Mouse (Mus musculus) liver, adult (tissue): ENCODE data around the gene Ncmap.

Source experiments
- GATA4 ChIP-seq: IDR thresholded peaks from 2 replicates; pipeline ENCODE4 v1.6.1; 2014; ENCODE audit warnings: mild to moderate bottlenecking, low read length; ENCODE audit not compliant: insufficient replicate concordance

Gene Ncmap

GRCm38 (mm10) chr4:135413491-135413890 lies 15.5 kb upstream of the Ncmap start:
- no peak for TF ChIP-seq GATA4

- no peak for TF ChIP-seq GATA4
Observed at GRCm38 (mm10) chr4:135411633-135412032, 13.6 kb upstream of the Ncmap start.

GRCm38 (mm10) chr4:135406180-135406579 lies 8.2 kb upstream of the Ncmap start:
- TF ChIP-seq GATA4 = no peak

- no peak for TF ChIP-seq GATA4
Observed at GRCm38 (mm10) chr4:135404916-135405315, 6.9 kb upstream of the Ncmap start.

- TF ChIP-seq GATA4 = no peak
Observed at GRCm38 (mm10) chr4:135404048-135404447, 6.0 kb upstream of the Ncmap start.

GRCm38 (mm10) chr4:135401881-135402280 lies 3.9 kb upstream of the Ncmap start:
- no peak for TF ChIP-seq GATA4

- TF ChIP-seq GATA4 = no peak
Observed at GRCm38 (mm10) chr4:135397551-135397950, 476 bp downstream of the Ncmap start.

GRCm38 (mm10) chr4:135396303-135396702 lies 1.7 kb downstream of the Ncmap start:
- no peak for TF ChIP-seq GATA4

GRCm38 (mm10) chr4:135395375-135395774 lies 2.7 kb downstream of the Ncmap start:
- no peak for TF ChIP-seq GATA4

- no peak for TF ChIP-seq GATA4
Observed at GRCm38 (mm10) chr4:135394666-135395065, 3.4 kb downstream of the Ncmap start.

- no peak for TF ChIP-seq GATA4
Observed at GRCm38 (mm10) chr4:135393381-135393780, 4.6 kb downstream of the Ncmap start.

GRCm38 (mm10) chr4:135392801-135393200 lies 5.2 kb downstream of the Ncmap start:
- TF ChIP-seq GATA4 = no peak

- TF ChIP-seq GATA4 = no peak
Observed at GRCm38 (mm10) chr4:135391014-135391413, 7.0 kb downstream of the Ncmap start.

GRCm38 (mm10) chr4:135385614-135386013 lies 12.4 kb downstream of the Ncmap start:
- no peak for TF ChIP-seq GATA4

GRCm38 (mm10) chr4:135382316-135382715 lies 15.7 kb downstream of the Ncmap start:
- TF ChIP-seq GATA4 = no peak

- TF ChIP-seq GATA4 = no peak
Observed at GRCm38 (mm10) chr4:135381355-135381754, 16.7 kb downstream of the Ncmap start.

- no peak for TF ChIP-seq GATA4
Observed at GRCm38 (mm10) chr4:135377241-135377640, 20.8 kb downstream of the Ncmap start.

GRCm38 (mm10) chr4:135375444-135375843 lies 22.6 kb downstream of the Ncmap start:
- no peak for TF ChIP-seq GATA4
